Mouse (Mus musculus): ENCODE data around the gene Fndc1.

Fndc1 gene

DNA sequence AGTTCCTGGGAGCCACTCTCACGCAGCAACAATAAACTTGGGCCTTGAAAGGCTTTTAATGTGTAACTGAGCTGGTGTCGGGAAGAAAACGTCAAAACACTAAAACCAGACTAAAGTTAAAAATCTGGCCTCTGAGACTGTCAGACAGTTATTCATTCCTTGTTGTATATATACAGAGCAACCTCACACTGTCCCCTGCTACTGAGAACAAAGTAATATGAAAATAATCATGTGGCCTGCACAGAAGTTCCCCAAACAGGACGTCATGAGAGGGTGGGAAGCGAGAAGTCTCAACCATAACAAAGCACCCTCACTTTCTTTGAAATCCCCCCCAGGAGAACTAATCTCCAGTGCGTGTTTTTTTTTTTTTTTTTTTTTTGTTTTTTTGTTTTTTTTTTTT, 109.2 kb downstream of the Fndc1 start:
- no peak for TF ChIP-seq POU5F1 (IDR thresholded peaks at IDR 0.05; ENCODE audit: borderline replicate concordance, low read length)
- TF ChIP-seq CTCF (conservative IDR thresholded peaks at IDR 0.05; ENCODE audit: low read length), result no peak
- no peak for TF ChIP-seq NANOG (IDR thresholded peaks at IDR 0.05; ENCODE audit: borderline replicate concordance, low read length)
- Histone ChIP-seq H3K4me3 (replicated peaks; ENCODE audit: low read length) (no peak overlapping the region), H3K36me3 (ENCODE audit: insufficient read depth, low read length) (no peaks in the 10 kb centered on the region), H3K4me1 (replicated peaks; ENCODE audit: low read depth, low read length) (no peaks in the 10 kb centered on the region), H3K9me3 (ENCODE audit: low read length) (no peaks in the 10 kb centered on the region), H3K27me3 (ENCODE audit: insufficient read depth, low read length) (no peaks in the 10 kb centered on the region)

DNA sequence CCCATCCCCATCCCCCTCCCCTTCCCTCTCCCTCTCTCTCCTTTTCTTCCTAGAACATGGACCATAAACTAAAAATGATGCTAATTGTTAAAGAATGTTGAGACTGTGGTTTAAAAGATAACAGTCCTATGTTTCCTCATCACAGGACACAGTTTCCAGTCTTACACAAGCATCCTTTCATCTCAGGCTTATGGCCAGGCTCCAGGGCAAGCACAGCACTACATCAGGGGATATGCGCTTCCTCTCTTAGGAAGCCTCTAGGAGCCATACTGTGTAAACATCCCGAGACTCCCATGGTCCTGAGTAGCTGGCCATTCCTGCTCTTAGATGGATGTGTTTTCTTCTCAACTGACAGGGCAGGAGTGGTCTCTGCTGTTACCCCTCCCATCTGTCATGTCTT, 114.1 kb downstream of the Fndc1 start:
- Histone ChIP-seq H3K27me3 (ENCODE audit: insufficient read depth, low read length) (no peaks in the 10 kb centered on the region), H3K4me3 (replicated peaks; ENCODE audit: low read length) (no peak overlapping the region), H3K36me3 (ENCODE audit: insufficient read depth, low read length) (no peaks in the 10 kb centered on the region), H3K9me3 (ENCODE audit: low read length) (no peaks in the 10 kb centered on the region), H3K4me1 (replicated peaks; ENCODE audit: low read depth, low read length) (no peaks in the 10 kb centered on the region)
- TF ChIP-seq CTCF (conservative IDR thresholded peaks at IDR 0.05; ENCODE audit: low read length) (no peak), NANOG (IDR thresholded peaks at IDR 0.05; ENCODE audit: borderline replicate concordance, low read length) (no peak), POU5F1 (IDR thresholded peaks at IDR 0.05; ENCODE audit: borderline replicate concordance, low read length) (no peak)

DNA sequence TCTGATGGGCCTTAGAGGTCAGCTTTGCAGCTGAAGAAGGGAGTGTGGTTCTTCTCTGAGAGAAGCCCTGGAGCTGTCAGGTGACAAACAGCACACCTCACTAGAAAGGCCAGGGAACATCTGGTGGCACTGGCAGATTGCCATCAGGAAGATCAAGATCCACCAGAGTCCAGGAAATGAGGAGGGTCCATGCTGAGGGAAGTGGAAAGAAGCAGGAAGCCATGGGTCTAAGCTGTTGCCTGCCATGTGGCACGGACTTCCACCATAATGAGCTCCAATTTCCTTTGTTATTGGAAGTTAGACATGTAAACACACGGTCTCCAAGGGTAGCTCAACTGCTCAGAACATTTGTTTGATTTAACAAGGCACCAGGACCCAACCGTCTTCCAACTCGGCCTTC, 120.0 kb downstream of the Fndc1 start:
- TF ChIP-seq NANOG (IDR thresholded peaks at IDR 0.05; ENCODE audit: borderline replicate concordance, low read length), result no peak
- TF ChIP-seq CTCF (conservative IDR thresholded peaks at IDR 0.05; ENCODE audit: low read length), result no peak
- no peak for TF ChIP-seq POU5F1 (IDR thresholded peaks at IDR 0.05; ENCODE audit: borderline replicate concordance, low read length)

DNA sequence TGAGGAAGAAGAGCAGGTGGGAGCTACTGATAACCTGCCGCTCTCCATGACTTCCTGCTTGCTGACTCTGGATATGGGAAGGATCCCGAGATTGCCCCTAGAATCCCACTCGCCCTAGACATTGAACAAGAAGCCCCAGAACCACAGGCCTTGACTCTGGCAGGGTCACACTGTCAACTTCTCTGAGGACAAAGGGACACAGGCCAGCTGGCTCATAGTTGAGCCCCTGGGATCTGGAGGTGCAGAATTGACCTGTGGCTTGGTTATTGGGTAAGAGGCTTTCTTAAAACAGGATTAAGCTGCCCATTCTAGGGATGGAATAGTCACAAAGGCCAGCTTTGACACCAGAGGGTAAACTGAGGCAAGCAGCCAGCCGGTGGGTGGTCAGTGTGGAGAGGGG, 136.8 kb downstream of the Fndc1 start:
- TF ChIP-seq POU5F1 (IDR thresholded peaks at IDR 0.05; ENCODE audit: borderline replicate concordance, low read length) (no peak), NANOG (IDR thresholded peaks at IDR 0.05; ENCODE audit: borderline replicate concordance, low read length) (no peak), CTCF (conservative IDR thresholded peaks at IDR 0.05; ENCODE audit: low read length) (no peak)
- H3K36me3 ChIP-seq (ENCODE audit: insufficient read depth, low read length), result no peaks in the 10 kb centered on the region
- H3K4me1 ChIP-seq (replicated peaks; ENCODE audit: low read depth, low read length), result no peaks in the 10 kb centered on the region
- no peaks in the 10 kb centered on the region for H3K27me3 ChIP-seq (ENCODE audit: insufficient read depth, low read length)
- no peaks in the 10 kb centered on the region for H3K9me3 ChIP-seq (ENCODE audit: low read length)
- H3K4me3 ChIP-seq (replicated peaks; ENCODE audit: low read length), result no peak overlapping the region

More for the DNA sequence above, 120.0 kb downstream of the Fndc1 start:
- Histone ChIP-seq H3K9me3 (ENCODE audit: low read length) (no peaks in the 10 kb centered on the region), H3K4me1 (replicated peaks; ENCODE audit: low read depth, low read length) (no peaks in the 10 kb centered on the region), H3K27me3 (ENCODE audit: insufficient read depth, low read length) (no peaks in the 10 kb centered on the region), H3K4me3 (replicated peaks; ENCODE audit: low read length) (no peak overlapping the region), H3K36me3 (ENCODE audit: insufficient read depth, low read length) (no peaks in the 10 kb centered on the region)
